In genomic region chrX:109095245-109096242, GRCm38 (mm10) we compare ENCODE assay signal across 8 mouse cellular contexts. TPM values are rescaled to one million over a fixed set of nuclear protein-coding genes. Genes with fewer than 3 reads are reported as not detected.
DNase-seq lines count a peak whose midpoint lies in the region; ATAC-seq and TF ChIP-seq lines count a peak whose summit lies in the region.

TSS of gene Sh3bgrl (plus strand) at chrX:109095365.

- H3K4me3 ChIP-seq in embryonic facial prominence, embryonic 13.5 days, result peak within 1 kb of the TSS; percentile 52
- H3K4me3 ChIP-seq in kidney, adult 2 months (ENCODE audit: insufficient read depth, low read depth, low read length), result peak within 1 kb of the TSS; percentile 94
- peak within 1 kb of the TSS; percentile 45 for H3K4me3 ChIP-seq in limb, embryonic 14.5 days (replicated peaks; ENCODE audit: low read length)
- H3K4me3 ChIP-seq in midbrain, embryonic 16.5 days (ENCODE audit: low read depth, low read length), result peak within 1 kb of the TSS; percentile 49

- 16% methylated on average over 26 of the region's 26 CpGs for WGBS in embryonic facial prominence, embryonic 13.5 days
- WGBS in kidney, adult 2 months, result under 1% methylated on average over 26 of the region's 26 CpGs
- 18% methylated on average over 26 of the region's 26 CpGs for WGBS in limb, embryonic 14.5 days
- 16% methylated on average over 26 of the region's 26 CpGs for WGBS in midbrain, embryonic 16.5 days

- H3K4me1 ChIP-seq in embryonic facial prominence, embryonic 13.5 days, result no peaks in the 10 kb centered on the region
- peaks cover 3% of the 10 kb centered on the region; the same call in 1 of the 2 replicates for H3K4me1 ChIP-seq in kidney, adult 2 months (ENCODE audit: control insufficient read depth, insufficient read depth, low read length)
- no peaks in the 10 kb centered on the region for H3K4me1 ChIP-seq in limb, embryonic 14.5 days (ENCODE audit: control insufficient read depth, insufficient read depth, low read length)
- no peaks in the 10 kb centered on the region; the same call in 1 of the 2 replicates for H3K4me1 ChIP-seq in midbrain, embryonic 16.5 days (ENCODE audit: control insufficient read depth, insufficient read depth, low read length)

- DNase-seq in 416B (ENCODE audit: low read depth), result peak; percentile 92
- peak; percentile 76 to 86 for DNase-seq in adrenal gland, postnatal 36 days
- peak; percentile 77 to 90 for DNase-seq in heart, adult 18-20 months
- peak; percentile 87 for DNase-seq in kidney, adult 2 months
- DNase-seq in limb, embryonic 14.5 days (ENCODE audit: low spot score), result peak; percentile 91
- peak; percentile 15 to 33 for DNase-seq in spleen, postnatal 14 days (ENCODE audit: low spot score in 2 of 2)

- ATAC-seq in embryonic facial prominence, embryonic 13.5 days (ENCODE audit: insufficient number of reproducible peaks, insufficient read depth, low FRiP score, low TSS enrichment, low read depth), result peak; percentile 88
- ATAC-seq in limb, embryonic 14.5 days (ENCODE audit: low FRiP score, low read depth), result peak; percentile 97
- ATAC-seq in midbrain, embryonic 16.5 days, result peak; percentile 96

- H3K9ac ChIP-seq in embryonic facial prominence, embryonic 13.5 days, result peak within 1 kb of the TSS; percentile 71
- H3K9ac ChIP-seq in limb, embryonic 14.5 days (ENCODE audit: low read depth, low read length, severe bottlenecking), result peak within 1 kb of the TSS; percentile 59
- peak within 1 kb of the TSS; percentile 63 for H3K9ac ChIP-seq in midbrain, embryonic 16.5 days (ENCODE audit: low read depth, low read length)

- TF ChIP-seq CTCF in kidney, adult 2 months (conservative IDR thresholded peaks at IDR 0.05; ENCODE audit: insufficient read depth, insufficient read length, low read depth, low read length), result no peak

- peak within 1 kb of the TSS; percentile 92 for H3K27ac ChIP-seq in embryonic facial prominence, embryonic 13.5 days
- H3K27ac ChIP-seq in kidney, adult 2 months (ENCODE audit: insufficient read depth, low read depth, low read length), result peak within 1 kb of the TSS; percentile 95
- peak within 1 kb of the TSS; percentile 88 for H3K27ac ChIP-seq in limb, embryonic 14.5 days (replicated peaks; ENCODE audit: low read depth, low read length)
- H3K27ac ChIP-seq in midbrain, embryonic 16.5 days (ENCODE audit: low read length), result peak within 1 kb of the TSS; percentile 90

- H3K9me3 ChIP-seq in embryonic facial prominence, embryonic 13.5 days, result no peaks in the 10 kb centered on the region
- no peaks in the 10 kb centered on the region for H3K9me3 ChIP-seq in limb, embryonic 14.5 days (ENCODE audit: control insufficient read depth, low read length)
- no peaks in the 10 kb centered on the region for H3K9me3 ChIP-seq in midbrain, embryonic 16.5 days (replicated peaks; ENCODE audit: control insufficient read depth, low read length, poor library complexity, severe bottlenecking)

- TF ChIP-seq POLR2A in kidney, adult 2 months (IDR thresholded peaks at IDR 0.05; ENCODE audit: low read depth, low read length), result peak; percentile 28
- peak; percentile 64; the same call in 1 of the 2 replicates for TF ChIP-seq POLR2A in limb, embryonic 14.5 days (IDR thresholded peaks at IDR 0.05; ENCODE audit: borderline replicate concordance, extremely low read depth, insufficient read depth, insufficient read length)

- H3K27me3 ChIP-seq in embryonic facial prominence, embryonic 13.5 days, result no peaks in the 10 kb centered on the region
- H3K27me3 ChIP-seq in kidney, adult 2 months (replicated peaks; ENCODE audit: control insufficient read depth, insufficient read depth, low read length), result no peaks in the 10 kb centered on the region
- H3K27me3 ChIP-seq in limb, embryonic 14.5 days (ENCODE audit: control insufficient read depth, insufficient read depth, low read length), result no peaks in the 10 kb centered on the region
- H3K27me3 ChIP-seq in midbrain, embryonic 16.5 days (ENCODE audit: control insufficient read depth, insufficient read depth, low read depth, low read length), result no peaks in the 10 kb centered on the region

- peak within 1 kb of the TSS; percentile 56 for H3K4me2 ChIP-seq in embryonic facial prominence, embryonic 13.5 days
- H3K4me2 ChIP-seq in limb, embryonic 14.5 days (replicated peaks; ENCODE audit: low read depth, low read length, severe bottlenecking), result peak within 1 kb of the TSS; percentile 45
- H3K4me2 ChIP-seq in midbrain, embryonic 16.5 days (ENCODE audit: low read length), result peak within 1 kb of the TSS; percentile 52

- no peaks in the 10 kb centered on the region for H3K36me3 ChIP-seq in embryonic facial prominence, embryonic 13.5 days
- H3K36me3 ChIP-seq in kidney, adult 2 months (ENCODE audit: control insufficient read depth, insufficient read depth, low read length), result no peaks in the 10 kb centered on the region
- no peaks in the 10 kb centered on the region for H3K36me3 ChIP-seq in limb, embryonic 14.5 days (ENCODE audit: control insufficient read depth, insufficient read depth, low read length)
- H3K36me3 ChIP-seq in midbrain, embryonic 16.5 days (ENCODE audit: control insufficient read depth, insufficient read depth, low read length), result no peaks in the 10 kb centered on the region

RNA-seq across cellular contexts. Expression of gene Sh3bgrl, which starts in this region (rescaled TPM):
- total RNA-seq in adrenal gland, postnatal 36 days (2021), result 100 to 1,000 TPM in 1 of 2 experiments, 10 to 100 TPM in 1; 93.6 to 147 TPM
- 196 and 202 TPM in 2 replicates for polyA plus RNA-seq in embryonic facial prominence, embryonic 13.5 days (2015; fragmentation: Nextera tagmentation; extraction: Ambion mirVana)
- 10 to 100 TPM; 30.5 to 37.4 TPM for total RNA-seq in heart, adult 18-20 months (2021)
- 8.8 and 13.9 TPM in 2 replicates for polyA plus RNA-seq in kidney, adult 2 months (2012; rRNA removed)
- polyA plus RNA-seq in limb, embryonic 14.5 days (2012; rRNA removed), result 59.9 and 69.0 TPM in 2 replicates
- polyA plus RNA-seq in limb, embryonic 14.5 days (2014; fragmentation: Nextera tagmentation; extraction: Ambion mirVana), result 89.3 and 109 TPM in 2 replicates
- 208 and 215 TPM in 2 replicates for polyA plus RNA-seq in midbrain, embryonic 16.5 days (2015; fragmentation: Nextera tagmentation; extraction: Ambion mirVana)

Comparison
In these comparisons a context has a peak if more than half of its experiments do, and no peak if none do; other contexts are left out.
1. Peak in every context shown above with its lines: DNase-seq, ATAC-seq, H3K4me3 ChIP-seq and H3K27ac ChIP-seq.
2. DNase-seq: peak in every context shown above with its lines; median percentile 92 in 416B; 91 in limb, embryonic 14.5 days; 87 in kidney, adult 2 months; 84 in heart, adult 18-20 months; 81 in adrenal gland, postnatal 36 days; 24 in spleen, postnatal 14 days.